Mouse (Mus musculus) C2C12 (cell line): ENCODE measurements around the gene Mpzl3. TPM values are rescaled to one million over a fixed set of nuclear protein-coding genes. Genes with fewer than 3 reads are reported as not detected.

Source experiments
- H3K27me3 ChIP-seq: one replicate; pipeline ENCODE4 v1.6.1; 2011; ENCODE audit not compliant: control insufficient read depth, insufficient read depth, insufficient read length
- H3K36me3 ChIP-seq: one replicate; pipeline ENCODE4 v1.6.1; 2011; ENCODE audit not compliant: control insufficient read depth, insufficient read depth
- H3K4me3 ChIP-seq: one replicate; pipeline ENCODE4 v1.5.1; 2011; ENCODE audit warnings: mild to moderate bottlenecking, control low read depth; ENCODE audit not compliant: poor library complexity, insufficient read depth, severe bottlenecking
- H3K79me2 ChIP-seq: one replicate; pipeline ENCODE4 v1.6.1; 2011; ENCODE audit not compliant: control insufficient read depth, insufficient read depth
- H3K79me3 ChIP-seq: one replicate; pipeline ENCODE4 v1.6.1; 2011; ENCODE audit warnings: low read depth, control low read depth
- H3ac ChIP-seq: one replicate; pipeline ENCODE3; 2011; ENCODE audit warnings: low read depth; ENCODE audit not compliant: control insufficient read depth, insufficient read length
- CEBPB ChIP-seq: IDR thresholded peaks from one replicate; pipeline ENCODE4 v1.6.1; 2011; ENCODE audit warnings: low read depth, mild to moderate bottlenecking, control low read depth, moderate library complexity
- CTCF ChIP-seq: IDR thresholded peaks from one replicate; pipeline ENCODE4 v1.5.1; 2011; ENCODE audit not compliant: control insufficient read depth, insufficient read depth, insufficient read length
- FOSL1 ChIP-seq: IDR thresholded peaks from one replicate; pipeline ENCODE4 v1.8.0; 2011; ENCODE audit warnings: mild to moderate bottlenecking, low read length; ENCODE audit not compliant: poor library complexity, insufficient read depth, severe bottlenecking
- MAX ChIP-seq: IDR thresholded peaks from one replicate; pipeline ENCODE4 v1.6.1; 2011; ENCODE audit warnings: mild to moderate bottlenecking, control low read depth
- MYOD1 ChIP-seq: IDR thresholded peaks from one replicate; pipeline ENCODE4 v1.6.1; 2011; ENCODE audit warnings: low read depth; ENCODE audit not compliant: control insufficient read depth, insufficient read length
- MYOG ChIP-seq: IDR thresholded peaks from one replicate; pipeline ENCODE4 v1.6.1; 2011; ENCODE audit not compliant: control insufficient read depth, insufficient read length; ENCODE audit errors: extremely low read depth
- USF1 ChIP-seq: IDR thresholded peaks from one replicate; pipeline ENCODE4 v1.6.1; 2011; ENCODE audit warnings: low read depth, mild to moderate bottlenecking, control low read depth, moderate library complexity
- polyA plus RNA-seq: library from polyadenylated mRNA; unstranded; fragments of >200 nt; fragmentation: generic; extraction: Trizol; gene quantifications from one replicate; pipeline ENCODE4 v1.2.1, GENCODE M21; 2012; ENCODE audit warnings: missing spikeins

Gene Mpzl3
- polyA plus RNA-seq, 1 experiment, result 0.35 TPM

DNA sequence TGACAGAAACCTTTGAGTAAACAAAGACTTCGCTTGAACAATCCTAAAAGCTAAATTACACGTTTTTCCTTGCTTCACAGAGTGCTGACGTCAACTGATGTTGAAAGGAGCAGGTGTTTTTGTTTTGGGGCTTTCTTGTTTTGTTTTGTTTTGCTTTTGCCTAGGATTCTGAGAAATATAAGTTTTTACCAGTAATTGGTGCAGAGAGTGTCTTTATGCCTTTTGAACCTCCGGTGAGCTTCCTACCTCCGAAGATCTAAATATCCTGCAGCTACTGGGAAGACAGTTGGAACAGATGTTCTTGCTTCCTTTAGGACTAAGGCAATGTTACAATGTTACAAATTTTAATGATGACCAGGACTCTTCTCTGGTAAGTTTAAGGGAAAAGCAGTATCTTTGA is 15.5 kb upstream of the Mpzl3 start, which contains the start of gene Mpzl2:
Gene Mpzl2, plus strand, starts transcription at position 301 of the 400 bp plus-strand sequence.
- Histone ChIP-seq H3K27me3 (peaks cover 53% of the 10 kb centered on the region), H3K36me3 (no peaks in the 10 kb centered on the region), H3ac (no peak within 1 kb of the TSS), H3K4me3 (no peak within 1 kb of the TSS), H3K79me3 (no peaks in the 10 kb centered on the region), H3K79me2 (no peaks in the 10 kb centered on the region)
- TF ChIP-seq MAX (no peak), CEBPB (no peak), FOSL1 (no peak), MYOD1 (no peak), USF1 (no peak), CTCF (no peak), MYOG (no peak)

DNA sequence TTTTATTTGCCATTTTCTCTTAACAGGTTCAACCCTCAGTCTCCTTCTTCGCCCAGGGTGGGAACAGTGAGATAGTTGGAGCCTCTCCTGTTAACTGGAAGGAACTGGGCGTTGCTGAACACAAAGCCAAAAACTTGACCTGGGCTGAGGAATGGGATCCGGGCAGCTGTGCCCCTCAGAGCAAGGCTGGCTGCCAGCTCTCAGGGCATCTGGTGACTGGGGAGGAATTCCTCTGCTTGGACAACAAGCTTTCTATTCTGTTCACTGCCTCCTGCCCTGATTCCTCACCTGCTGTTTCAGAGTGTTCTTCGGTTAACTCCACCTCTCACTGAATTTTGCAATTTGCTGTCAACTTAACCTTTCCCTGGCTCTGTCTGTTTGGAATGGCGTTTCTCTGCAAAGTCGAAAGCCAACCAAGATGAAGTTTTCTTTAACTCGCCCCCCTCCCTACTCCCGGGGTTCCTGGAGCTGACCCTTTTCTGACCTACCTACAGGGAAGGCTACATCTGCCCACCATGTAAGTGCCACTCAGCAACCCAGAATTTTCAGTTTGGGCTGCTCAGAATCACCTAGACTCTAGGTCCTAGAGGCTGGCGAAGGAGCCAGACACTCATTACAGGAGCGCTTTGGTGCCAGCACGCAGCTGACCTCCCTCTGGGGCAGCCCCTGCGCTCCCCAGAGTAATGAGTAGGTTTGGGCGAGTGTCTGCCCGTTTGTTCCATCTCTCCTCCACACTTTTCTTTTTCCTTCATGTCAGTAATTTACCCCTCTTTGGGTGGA is 14.7 kb upstream of the Mpzl3 start:
- Histone ChIP-seq H3K79me2 (no peaks in the 10 kb centered on the region), H3ac (no peak overlapping the region), H3K27me3 (peaks cover 53% of the 10 kb centered on the region), H3K79me3 (no peaks in the 10 kb centered on the region), H3K4me3 (no peak overlapping the region), H3K36me3 (no peaks in the 10 kb centered on the region)
- TF ChIP-seq MYOD1, result no peak
- TF ChIP-seq MYOG, result no peak
- no peak for TF ChIP-seq USF1
- TF ChIP-seq CEBPB, result no peak
- no peak for TF ChIP-seq CTCF
- TF ChIP-seq FOSL1, result no peak

DNA sequence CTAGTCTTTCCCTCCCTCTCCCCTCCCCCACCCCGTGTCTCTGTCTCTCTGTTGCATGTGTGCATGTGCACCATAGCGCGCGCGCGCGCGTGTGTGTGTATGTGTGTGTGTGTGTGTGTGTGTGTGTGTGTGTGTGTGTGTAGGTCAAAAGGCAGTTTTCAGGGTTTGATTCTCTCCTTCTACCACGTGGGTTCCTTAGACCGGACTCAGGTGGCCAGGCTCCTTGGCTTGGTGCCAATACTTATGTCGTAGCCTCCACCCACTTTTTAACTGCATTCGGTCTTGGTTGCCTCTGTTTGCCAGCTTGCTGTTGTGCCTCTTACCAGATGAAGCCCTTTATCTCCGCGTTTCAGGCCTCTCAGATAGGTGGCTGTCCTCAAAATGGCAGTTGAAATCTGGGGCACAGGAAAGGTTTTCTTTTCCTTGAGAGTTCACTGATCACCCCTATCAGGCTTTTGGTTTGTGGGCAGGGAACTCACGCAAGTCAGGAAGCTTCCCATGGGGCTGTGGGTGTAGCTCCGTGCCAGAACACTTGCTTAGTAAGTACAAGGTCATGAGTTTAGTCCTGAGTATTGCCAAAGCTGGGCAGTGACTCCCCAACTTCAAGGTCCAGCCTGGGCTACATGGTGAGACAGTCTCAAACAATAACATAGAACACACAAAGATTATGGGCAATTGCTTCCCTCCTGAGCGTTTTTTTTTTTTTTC is 13.7 kb upstream of the Mpzl3 start:
- Histone ChIP-seq H3K79me2 (no peaks in the 10 kb centered on the region), H3K4me3 (no peak overlapping the region), H3ac (no peak overlapping the region), H3K79me3 (no peaks in the 10 kb centered on the region), H3K27me3 (peaks cover 54% of the 10 kb centered on the region), H3K36me3 (no peaks in the 10 kb centered on the region)
- TF ChIP-seq MYOG, result no peak
- TF ChIP-seq MYOD1, result no peak
- no peak for TF ChIP-seq CEBPB
- TF ChIP-seq MAX, result no peak
- TF ChIP-seq CTCF, result no peak
- TF ChIP-seq USF1, result no peak
- no peak for TF ChIP-seq FOSL1

DNA sequence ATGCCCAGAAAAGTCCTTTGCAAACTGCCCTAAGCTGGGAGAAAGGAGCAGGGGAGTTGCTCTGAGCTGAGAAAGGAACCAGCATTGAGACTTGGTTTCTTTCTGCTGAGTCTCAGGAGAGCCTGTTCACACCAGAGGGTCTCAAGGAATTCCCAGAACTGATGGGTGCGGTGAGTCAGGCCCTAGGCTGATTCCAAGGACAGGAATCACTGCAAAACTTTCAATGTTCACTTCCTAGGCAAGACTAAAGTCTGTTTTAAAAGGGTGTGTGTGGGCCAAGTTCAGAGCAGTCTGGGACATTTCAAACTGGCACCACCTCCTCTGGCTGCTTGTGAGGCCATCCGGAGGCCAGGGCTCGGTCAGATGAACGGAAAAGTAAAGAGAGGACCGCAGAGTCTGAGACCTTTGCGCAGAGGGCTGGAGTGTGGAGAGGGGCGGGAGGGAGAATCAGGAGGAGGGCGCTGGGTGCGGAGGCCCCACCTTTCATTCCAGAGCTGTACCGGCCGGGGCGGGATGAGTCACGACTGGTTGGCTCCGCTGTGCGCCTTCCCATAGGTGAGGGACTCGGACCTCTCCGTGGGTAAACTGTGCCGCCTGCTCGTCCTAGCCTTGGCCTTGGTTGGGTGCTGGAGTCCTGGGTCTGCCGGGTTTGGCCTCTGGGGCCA is 12.8 kb upstream of the Mpzl3 start:
- H3K27me3 ChIP-seq, result peaks cover 58% of the 10 kb centered on the region
- no peak overlapping the region for H3K4me3 ChIP-seq
- no peaks in the 10 kb centered on the region for H3K79me3 ChIP-seq
- H3K36me3 ChIP-seq, result no peaks in the 10 kb centered on the region
- H3ac ChIP-seq, result no peak overlapping the region
- H3K79me2 ChIP-seq, result no peaks in the 10 kb centered on the region
- TF ChIP-seq CTCF, result no peak

DNA sequence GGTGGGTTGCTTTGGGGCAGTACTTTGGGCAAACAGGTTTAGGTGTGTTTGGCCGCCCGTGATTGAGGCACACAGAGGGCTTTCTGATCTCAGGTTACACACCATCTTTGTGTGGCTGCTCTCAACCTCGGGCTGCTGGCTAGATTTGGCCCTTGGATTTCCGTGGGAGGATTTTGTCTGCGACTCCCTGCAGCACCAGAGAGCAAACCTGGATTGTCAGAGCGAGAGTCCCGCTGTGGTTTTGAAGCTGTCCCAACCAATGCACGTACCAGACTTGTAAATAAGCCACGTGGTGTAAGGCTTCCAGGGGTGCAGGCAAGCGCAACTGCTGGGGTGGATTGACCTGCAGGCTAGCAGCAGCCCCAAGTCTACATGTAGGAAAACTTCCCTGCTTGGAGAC is 12.0 kb upstream of the Mpzl3 start:
- no peak overlapping the region for H3ac ChIP-seq

More for the DNA sequence above, 12.0 kb upstream of the Mpzl3 start:
- no peaks in the 10 kb centered on the region for H3K79me2 ChIP-seq
- H3K36me3 ChIP-seq, result no peaks in the 10 kb centered on the region
- no peak overlapping the region for H3K4me3 ChIP-seq
- H3K79me3 ChIP-seq, result no peaks in the 10 kb centered on the region
- peaks cover 61% of the 10 kb centered on the region for H3K27me3 ChIP-seq
- no peak for TF ChIP-seq MYOD1
- TF ChIP-seq MYOG, result no peak
- TF ChIP-seq FOSL1, result no peak
- TF ChIP-seq CTCF, result no peak
- TF ChIP-seq CEBPB, result no peak
- TF ChIP-seq USF1, result no peak
- TF ChIP-seq MAX, result no peak
